Mouse (Mus musculus): ENCODE measurements around the gene Tmem41a.
"Not testable (repeated sequence)": the region's sequence is repeated elsewhere in the genome, so short reads cannot be mapped to it uniquely, and the experiment has no call there.

The Tmem41a gene

GRCm38 (mm10) chr16:21946761-21947715 is at the start of gene Tmem41a:
TSS of gene Tmem41a (minus strand) at chr16:21947552.
- peak; percentile 90 for DNase-seq (ENCODE audit: low spot score in 2 of 2)

DNA sequence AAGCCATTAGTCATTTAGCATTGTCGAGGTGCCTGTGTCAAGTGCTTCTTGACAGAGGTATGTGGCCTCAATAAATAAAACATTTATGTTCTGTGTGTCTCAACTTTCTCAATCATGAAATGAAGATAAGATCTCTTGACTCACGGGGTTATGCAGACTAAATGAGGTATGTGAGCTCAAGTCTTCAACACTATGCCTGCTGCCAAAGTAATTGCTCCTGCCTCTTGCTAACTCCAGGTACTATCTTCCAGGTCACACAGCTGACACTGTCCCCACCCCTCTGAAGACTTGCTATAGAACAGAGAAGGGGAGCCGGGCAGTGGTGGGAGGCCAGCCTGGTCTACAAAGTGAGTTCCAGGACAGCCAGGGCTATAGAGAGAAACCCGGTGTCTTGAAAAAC is 49.0 kb upstream of the Tmem41a start:
- DNase-seq (ENCODE audit: low spot score in 2 of 2), result no peak

- DNase-seq (ENCODE audit: low spot score in 2 of 2), result peak in 1 of 2 experiments; percentile 37
Measured at GRCm38 (mm10) chr16:21995304-21995703, 48.0 kb upstream of the Tmem41a start, which contains the start of gene Liph. TSS of gene Liph (minus strand) at chr16:21995663.

GRCm38 (mm10) chr16:21991774-21992173 is 44.4 kb upstream of the Tmem41a start:
- DNase-seq (ENCODE audit: low spot score in 2 of 2), result no peak

DNA sequence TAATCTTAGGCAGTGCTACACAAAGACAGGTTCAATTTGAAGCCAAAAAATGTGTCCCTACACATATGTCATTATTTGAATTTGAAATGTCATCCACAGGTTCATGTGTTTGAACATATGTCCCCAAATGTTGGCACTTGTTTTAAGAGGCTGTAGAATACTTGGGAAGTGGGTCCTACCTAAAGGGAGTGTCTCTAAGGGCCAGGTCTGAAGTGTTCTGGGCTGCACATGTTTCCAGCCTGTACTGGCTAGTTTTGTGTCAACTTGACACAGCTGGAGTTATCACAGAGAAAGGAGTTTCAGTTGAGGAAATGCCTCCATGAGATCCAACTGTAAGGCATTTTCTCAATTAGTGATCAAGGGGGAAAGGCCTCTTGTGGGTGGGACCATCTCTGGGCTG is 43.5 kb upstream of the Tmem41a start:
- DNase-seq (ENCODE audit: low spot score in 2 of 2), result not testable (repeated sequence)

GRCm38 (mm10) chr16:21987956-21988355 is 40.6 kb upstream of the Tmem41a start:
- DNase-seq (ENCODE audit: low spot score in 2 of 2), result no peak

DNA sequence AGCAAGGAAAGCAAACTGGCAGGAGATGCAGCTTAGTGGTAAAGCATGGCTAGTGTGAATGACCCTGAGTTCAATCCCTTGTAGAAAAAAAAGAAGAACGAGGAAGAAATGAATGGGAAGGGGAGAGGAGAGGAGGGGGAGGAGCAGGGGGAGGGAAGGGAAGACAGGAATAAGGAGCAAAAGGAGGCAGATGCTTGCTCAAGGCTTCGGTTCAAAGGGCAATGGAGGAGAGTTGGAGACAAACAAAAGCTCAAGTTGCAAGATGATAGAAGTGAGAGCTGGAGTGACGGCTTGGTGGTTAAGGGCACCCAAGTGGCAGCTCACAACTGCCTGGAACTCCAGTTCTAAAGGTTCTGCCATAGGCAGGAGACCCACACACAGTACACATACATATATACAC is 38.8 kb upstream of the Tmem41a start:
- no peak for DNase-seq (ENCODE audit: low spot score in 2 of 2)

- DNase-seq (ENCODE audit: low spot score in 2 of 2), result no peak
Measured at GRCm38 (mm10) chr16:21984091-21984490, 36.7 kb upstream of the Tmem41a start.

GRCm38 (mm10) chr16:21983581-21983980 is 36.2 kb upstream of the Tmem41a start:
- DNase-seq (ENCODE audit: low spot score in 2 of 2), result no peak

DNA sequence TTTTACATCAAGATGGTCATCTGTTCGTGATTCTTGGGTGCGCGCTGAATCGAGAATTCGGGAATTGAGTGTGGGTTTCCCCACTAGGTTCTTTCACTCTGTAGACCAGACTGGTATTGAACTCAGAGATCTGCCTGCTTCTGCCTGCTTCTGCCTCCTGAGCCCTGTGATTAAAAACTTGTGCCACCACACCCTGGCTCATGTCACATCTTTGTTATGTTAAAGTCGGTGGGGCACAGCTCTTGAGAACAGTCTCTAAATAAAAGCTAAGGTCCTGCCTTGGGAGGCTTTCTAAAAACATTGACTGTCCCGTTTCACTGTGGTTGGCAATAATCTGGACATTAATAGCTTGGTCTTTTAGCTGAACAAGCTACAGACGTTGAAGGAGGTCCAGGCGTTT is 35.8 kb upstream of the Tmem41a start:
- DNase-seq (ENCODE audit: low spot score in 2 of 2), result no peak

- no peak for DNase-seq (ENCODE audit: low spot score in 2 of 2)
Measured at GRCm38 (mm10) chr16:21977347-21977746, 30.0 kb upstream of the Tmem41a start.

DNA sequence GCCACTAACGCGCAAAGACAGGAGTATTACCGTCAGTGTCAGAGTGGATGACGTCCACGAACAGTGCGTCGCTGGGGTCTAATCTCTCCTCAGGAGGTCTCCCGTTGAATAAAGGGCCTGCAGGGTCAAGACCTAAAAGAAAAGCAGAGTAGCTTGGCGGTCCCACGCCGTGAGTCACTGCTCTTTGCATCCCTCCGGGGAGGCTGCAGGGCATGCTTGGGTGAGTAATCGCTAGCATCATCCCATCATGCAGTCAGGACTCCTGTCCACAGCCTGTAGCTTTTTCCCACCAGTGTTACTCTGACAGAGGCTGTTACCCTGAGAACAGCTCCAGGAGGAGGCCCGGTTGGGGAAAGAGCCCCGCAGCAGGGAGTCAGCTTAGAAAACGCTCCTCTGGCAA is 28.9 kb upstream of the Tmem41a start:
- no peak for DNase-seq (ENCODE audit: low spot score in 2 of 2)

- no peak for DNase-seq (ENCODE audit: low spot score in 2 of 2)
Measured at GRCm38 (mm10) chr16:21971446-21971845, 24.1 kb upstream of the Tmem41a start.

DNA sequence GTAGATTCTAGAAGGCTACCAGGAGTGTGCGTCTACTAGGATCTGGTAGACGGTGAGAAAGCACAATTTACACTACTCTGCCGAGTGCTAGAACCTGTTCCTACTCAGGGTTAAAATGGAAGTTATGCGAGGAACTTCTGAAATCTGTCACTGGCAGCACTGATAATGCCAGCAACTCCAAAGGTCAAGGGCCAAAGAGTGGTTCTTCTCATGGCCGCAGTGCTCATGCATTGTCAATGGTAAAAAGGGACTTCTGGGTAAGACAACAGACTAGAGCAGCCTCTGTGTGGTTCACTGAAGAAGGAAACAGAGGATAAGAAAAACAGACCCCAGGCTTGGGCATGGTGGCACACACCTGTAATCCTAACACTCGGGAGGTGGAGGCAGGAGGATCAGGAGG is 23.2 kb upstream of the Tmem41a start:
- no peak for DNase-seq (ENCODE audit: low spot score in 2 of 2)

- no peak for DNase-seq (ENCODE audit: low spot score in 2 of 2)
Measured at GRCm38 (mm10) chr16:21969874-21970273, 22.5 kb upstream of the Tmem41a start.

GRCm38 (mm10) chr16:21965576-21965975 is 18.2 kb upstream of the Tmem41a start:
- DNase-seq (ENCODE audit: low spot score in 2 of 2), result no peak

- DNase-seq (ENCODE audit: low spot score in 2 of 2), result no peak
Measured at GRCm38 (mm10) chr16:21955591-21955990, 8.2 kb upstream of the Tmem41a start.

- DNase-seq (ENCODE audit: low spot score in 2 of 2), result no peak
Measured at GRCm38 (mm10) chr16:21928471-21928870, 18.9 kb downstream of the Tmem41a start.

- DNase-seq (ENCODE audit: low spot score in 2 of 2), result no peak
Measured at GRCm38 (mm10) chr16:21916681-21917080, 30.7 kb downstream of the Tmem41a start.

DNA sequence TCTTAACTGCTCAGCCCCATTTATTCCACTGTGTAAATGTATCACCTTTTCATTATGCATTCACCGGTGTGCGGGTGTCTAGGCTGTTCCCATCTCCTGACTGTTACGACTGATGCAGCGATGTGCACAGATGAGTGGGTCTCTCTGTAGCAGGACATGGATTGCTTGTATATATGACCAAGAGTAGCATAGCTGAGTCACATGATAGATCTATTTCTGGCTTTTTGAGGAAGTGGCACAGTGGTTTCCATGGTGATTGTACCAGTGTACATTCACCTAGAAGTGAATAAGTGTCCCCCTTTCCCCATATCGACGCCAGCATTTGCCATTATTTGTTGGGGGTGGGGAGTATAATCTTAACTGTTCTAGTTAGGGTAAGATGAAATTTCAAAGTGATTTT is 34.0 kb downstream of the Tmem41a start:
- DNase-seq (ENCODE audit: low spot score in 2 of 2), result peak in 1 of 2 experiments; percentile 48

GRCm38 (mm10) chr16:21908906-21909305 is 38.4 kb downstream of the Tmem41a start:
- DNase-seq (ENCODE audit: low spot score in 2 of 2), result not testable (repeated sequence)

GRCm38 (mm10) chr16:21906902-21907301 is 40.5 kb downstream of the Tmem41a start:
- no peak for DNase-seq (ENCODE audit: low spot score in 2 of 2)

DNA sequence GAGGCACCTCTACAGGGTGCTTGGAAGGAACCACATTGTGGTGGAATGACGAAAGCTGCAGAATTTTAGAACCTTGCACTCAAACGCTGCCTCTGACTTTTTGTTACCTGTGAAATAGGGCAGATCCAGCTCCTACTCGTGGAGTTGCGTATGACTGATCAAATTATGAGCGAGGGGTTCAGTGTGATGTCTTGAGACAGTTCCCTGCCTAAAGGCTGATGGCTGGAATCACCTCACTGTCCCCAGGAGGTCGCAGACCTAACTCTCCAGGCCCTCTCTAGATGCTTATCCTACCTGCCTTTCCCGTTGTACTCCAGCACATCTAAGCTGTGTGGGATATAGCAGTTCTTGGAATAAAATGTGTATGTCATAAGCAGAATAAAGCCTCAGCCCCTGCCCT is 41.4 kb downstream of the Tmem41a start:
- DNase-seq (ENCODE audit: low spot score in 2 of 2), result no peak

Data from right cerebral cortex, postnatal 10 days (tissue).